Mouse (Mus musculus) liver, adult 2 months (tissue): Measurements from ENCODE around the gene C87499. TPM values are rescaled to one million over a fixed set of nuclear protein-coding genes. Genes with fewer than 3 reads are reported as not detected.

Experiments
- DNase-seq: peaks from one replicate; pipeline ENCODE4 v3.0.0-alpha.2; 2011; ENCODE audit warnings: low read depth, low spot score; ENCODE audit errors: extremely low read depth
- H3K27ac ChIP-seq: fragments of 200-500 bp; replicated peaks from 2 replicates; pipeline ENCODE4 v1.5.1; 2012; ENCODE audit warnings: low read depth, mild to moderate bottlenecking, control low read depth, inconsistent platforms, low read length; ENCODE audit not compliant: insufficient read depth
- H3K27me3 ChIP-seq: fragments of 200-500 bp; 2 replicates; pipeline ENCODE4 v1.6.1; 2012; ENCODE audit warnings: mild to moderate bottlenecking, moderate library complexity, low read length, inconsistent platforms; ENCODE audit not compliant: control insufficient read depth, insufficient read depth
- H3K36me3 ChIP-seq: fragments of 200-500 bp; 2 replicates; pipeline ENCODE4 v1.6.1; 2012; ENCODE audit warnings: low read length, inconsistent platforms; ENCODE audit not compliant: control insufficient read depth, insufficient read depth
- H3K4me1 ChIP-seq: fragments of 200-500 bp; 2 replicates; pipeline ENCODE4 v1.6.1; 2011; ENCODE audit warnings: low read length; ENCODE audit not compliant: control insufficient read depth, insufficient read depth
- H3K4me3 ChIP-seq: fragments of 200-500 bp; 2 replicates; pipeline ENCODE4 v1.5.1; 2011; ENCODE audit warnings: low read depth, mild to moderate bottlenecking, control low read depth, low read length, moderate library complexity; ENCODE audit not compliant: insufficient read depth
- H3K79me2 ChIP-seq: fragments of 200-500 bp; 2 replicates; pipeline ENCODE4 v1.6.1; 2012; ENCODE audit warnings: inconsistent platforms, mild to moderate bottlenecking, low read length, moderate library complexity; ENCODE audit not compliant: control insufficient read depth, insufficient read depth
- H3K9ac ChIP-seq: fragments of 200-500 bp; 2 replicates; pipeline ENCODE4 v1.6.1; 2012; ENCODE audit warnings: low read depth, mild to moderate bottlenecking, control low read depth, inconsistent platforms, low read length
- CTCF ChIP-seq: fragments of 200-500 bp; IDR thresholded peaks from 2 replicates; pipeline ENCODE4 v1.5.1; 2011; ENCODE audit warnings: low read depth, low read length, control low read depth
- POLR2A ChIP-seq: fragments of 200-500 bp; IDR thresholded peaks from 2 replicates; pipeline ENCODE4 v1.6.1; 2011; ENCODE audit warnings: low read length, control low read depth; ENCODE audit not compliant: insufficient read depth; ENCODE audit errors: extremely low read depth
- WGBS: fragments of 180-500 bp; shearing (Covaris S2); methylation state at CpG from one replicate; pipeline ENCODE4 v1.1.7; 2018; 5-methylcytosine and 5-hydroxymethylcytosine counted together
- polyA plus RNA-seq: library from polyadenylated mRNA; depleted of rRNA; stranded (reverse); fragments of >200 nt; gene quantifications from 2 replicates; pipeline ENCODE4 v1.2.3, GENCODE M21; 2012; rRNA removed
- total RNA-seq: library from RNA; depleted of rRNA; stranded (reverse); fragments of >200 nt; gene quantifications from 2 replicates; pipeline ENCODE4 v1.2.3, GENCODE M21; 2014; rRNA removed

The C87499 gene
- total and polyA plus RNA-seq, 2 experiments: not detected

DNA sequence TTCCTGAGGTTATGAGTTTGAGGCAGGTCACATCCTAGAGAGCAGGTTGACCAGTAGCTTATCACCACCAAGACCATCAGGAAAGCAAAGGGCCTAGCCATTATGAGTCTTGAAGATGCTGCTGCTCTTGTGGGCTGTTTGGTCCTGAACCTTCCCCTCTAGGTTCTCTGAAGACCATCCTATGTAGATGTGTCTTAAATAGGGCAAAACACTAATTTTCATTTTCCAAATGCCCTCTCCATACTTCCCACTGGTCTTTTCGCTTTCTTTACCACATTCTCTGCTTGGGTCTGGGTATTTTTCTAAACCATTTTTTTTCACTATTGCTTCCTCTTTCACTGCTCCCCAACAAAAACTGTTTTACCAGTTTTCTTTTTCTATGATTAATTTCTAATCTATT lies 41.9 kb downstream of the C87499 start, which contains the start of gene Ifna9:
Gene Ifna9 (minus strand): TSS at position 101 of the 400 bp plus-strand sequence.
- no peak within 1 kb of the TSS for H3K9ac ChIP-seq
- no peaks in the 10 kb centered on the region for H3K27me3 ChIP-seq
- no peaks in the 10 kb centered on the region for H3K36me3 ChIP-seq
- TF ChIP-seq POLR2A (no peak), CTCF (no peak)
- 77% methylated on average over 1 of the region's 1 CpGs for WGBS
- H3K4me1 ChIP-seq: no peaks in the 10 kb centered on the region
- H3K79me2 ChIP-seq: no peaks in the 10 kb centered on the region
- no peak within 1 kb of the TSS for H3K27ac ChIP-seq
- no peak within 1 kb of the TSS for H3K4me3 ChIP-seq
- no peak for DNase-seq

Other genes with a start within 250 kb of the C87499 start
Only the 30 nearest of the 33 such genes appear.
- gene Hacd4, start 195.5 kb downstream of the C87499 start, total RNA-seq: 1.8 and 1.9 TPM in 2 replicates
- 0.27 and 0.32 TPM in 2 replicates for gene Hacd4, start 195.5 kb downstream of the C87499 start, polyA plus RNA-seq
- gene Ifnb1, start 111.6 kb downstream of the C87499 start, total RNA-seq: not detected in 2 replicates
- gene Ifnb1, start 111.6 kb downstream of the C87499 start, polyA plus RNA-seq: not detected in 2 replicates
- gene Ifna15, start 76.2 kb downstream of the C87499 start, total RNA-seq: not detected in 2 replicates
- gene Ifna15, start 76.2 kb downstream of the C87499 start, polyA plus RNA-seq: not detected in 2 replicates
- not detected in 2 replicates for gene Ifna14, start 62.6 kb downstream of the C87499 start, total RNA-seq
- not detected in 2 replicates for gene Ifna14, start 62.6 kb downstream of the C87499 start, polyA plus RNA-seq
- not detected in 2 replicates for gene Ifna9, start 42.0 kb downstream of the C87499 start, total RNA-seq
- gene Ifna9, start 42.0 kb downstream of the C87499 start, polyA plus RNA-seq: not detected in 2 replicates
- not detected in 2 replicates for gene Ifna12, start 31.0 kb downstream of the C87499 start, total RNA-seq
- not detected in 2 replicates for gene Ifna12, start 31.0 kb downstream of the C87499 start, polyA plus RNA-seq
- not detected in 2 replicates for gene Ifna13, start 10.0 kb upstream of the C87499 start, total RNA-seq
- not detected in 2 replicates for gene Ifna13, start 10.0 kb upstream of the C87499 start, polyA plus RNA-seq
- gene Ifna16, start 42.5 kb upstream of the C87499 start, total RNA-seq: not detected in 2 replicates
- not detected in 2 replicates for gene Ifna16, start 42.5 kb upstream of the C87499 start, polyA plus RNA-seq
- not detected in 2 replicates for gene Ifna2, start 49.5 kb upstream of the C87499 start, total RNA-seq
- not detected in 2 replicates for gene Ifna2, start 49.5 kb upstream of the C87499 start, polyA plus RNA-seq
- gene Ifnab, start 56.9 kb upstream of the C87499 start, total RNA-seq: not detected in 2 replicates
- gene Ifnab, start 56.9 kb upstream of the C87499 start, polyA plus RNA-seq: not detected in 2 replicates
- 0.18 TPM in 1 of 2 replicates, not detected in the other for gene Gm26566, start 87.4 kb upstream of the C87499 start, total RNA-seq
- gene Gm26566, start 87.4 kb upstream of the C87499 start, polyA plus RNA-seq: not detected in 2 replicates
- gene Klhl9, start 88.1 kb upstream of the C87499 start, total RNA-seq: 60.3 and 68.1 TPM in 2 replicates
- gene Klhl9, start 88.1 kb upstream of the C87499 start, polyA plus RNA-seq: 9.8 and 10.2 TPM in 2 replicates
- gene Gm13271, start 120.5 kb upstream of the C87499 start, total RNA-seq: not detected in 2 replicates
- gene Gm13271, start 120.5 kb upstream of the C87499 start, polyA plus RNA-seq: not detected in 2 replicates
- gene Gm13283, start 125.7 kb upstream of the C87499 start, total RNA-seq: not detected in 2 replicates
- gene Gm13283, start 125.7 kb upstream of the C87499 start, polyA plus RNA-seq: not detected in 2 replicates
- not detected in 2 replicates for gene Gm13290, start 139.4 kb upstream of the C87499 start, total RNA-seq
- not detected in 2 replicates for gene Gm13290, start 139.4 kb upstream of the C87499 start, polyA plus RNA-seq
- not detected in 2 replicates for gene Gm13289, start 142.5 kb upstream of the C87499 start, total RNA-seq
- not detected in 2 replicates for gene Gm13289, start 142.5 kb upstream of the C87499 start, polyA plus RNA-seq
- gene Gm13272, start 145.4 kb upstream of the C87499 start, total RNA-seq: not detected in 2 replicates
- not detected in 2 replicates for gene Gm13272, start 145.4 kb upstream of the C87499 start, polyA plus RNA-seq
- gene Ifnz, start 147.7 kb upstream of the C87499 start, total RNA-seq: not detected in 2 replicates
- gene Ifnz, start 147.7 kb upstream of the C87499 start, polyA plus RNA-seq: not detected in 2 replicates
- gene Gm13276, start 151.3 kb upstream of the C87499 start, total RNA-seq: not detected in 2 replicates
- gene Gm13276, start 151.3 kb upstream of the C87499 start, polyA plus RNA-seq: not detected in 2 replicates
- not detected in 2 replicates for gene Gm13277, start 154.2 kb upstream of the C87499 start, total RNA-seq
- gene Gm13277, start 154.2 kb upstream of the C87499 start, polyA plus RNA-seq: not detected in 2 replicates
- gene Gm13278, start 157.1 kb upstream of the C87499 start, total RNA-seq: not detected in 2 replicates
- gene Gm13278, start 157.1 kb upstream of the C87499 start, polyA plus RNA-seq: not detected in 2 replicates
- not detected in 2 replicates for gene Gm13275, start 160.1 kb upstream of the C87499 start, total RNA-seq
- not detected in 2 replicates for gene Gm13275, start 160.1 kb upstream of the C87499 start, polyA plus RNA-seq
- not detected in 2 replicates for gene Gm13279, start 163.0 kb upstream of the C87499 start, total RNA-seq
- gene Gm13279, start 163.0 kb upstream of the C87499 start, polyA plus RNA-seq: not detected in 2 replicates
- gene Gm13285, start 165.3 kb upstream of the C87499 start, total RNA-seq: not detected in 2 replicates
- not detected in 2 replicates for gene Gm13285, start 165.3 kb upstream of the C87499 start, polyA plus RNA-seq
- not detected in 2 replicates for gene Gm13287, start 168.8 kb upstream of the C87499 start, total RNA-seq
- gene Gm13287, start 168.8 kb upstream of the C87499 start, polyA plus RNA-seq: not detected in 2 replicates
- not detected in 2 replicates for gene Gm13288, start 171.1 kb upstream of the C87499 start, total RNA-seq
- not detected in 2 replicates for gene Gm13288, start 171.1 kb upstream of the C87499 start, polyA plus RNA-seq
- gene Ifna7, start 181.8 kb upstream of the C87499 start, total RNA-seq: not detected in 2 replicates
- not detected in 2 replicates for gene Ifna7, start 181.8 kb upstream of the C87499 start, polyA plus RNA-seq
- gene Ifna11, start 185.5 kb upstream of the C87499 start, total RNA-seq: not detected in 2 replicates
- not detected in 2 replicates for gene Ifna11, start 185.5 kb upstream of the C87499 start, polyA plus RNA-seq
- not detected in 2 replicates for gene Ifna6, start 193.0 kb upstream of the C87499 start, total RNA-seq
- gene Ifna6, start 193.0 kb upstream of the C87499 start, polyA plus RNA-seq: not detected in 2 replicates
- gene Ifna5, start 201.1 kb upstream of the C87499 start, total RNA-seq: not detected in 2 replicates
- gene Ifna5, start 201.1 kb upstream of the C87499 start, polyA plus RNA-seq: not detected in 2 replicates